Mouse (Mus musculus): ENCODE data around the gene Rassf1. TPM values are rescaled to one million over a fixed set of nuclear protein-coding genes. Genes with fewer than 3 reads are reported as not detected.

The Rassf1 gene
- polyA plus RNA-seq (2016; fragmentation: Nextera tagmentation; extraction: Ambion mirVana): 59.8 and 64.8 TPM in 2 replicates

DNA sequence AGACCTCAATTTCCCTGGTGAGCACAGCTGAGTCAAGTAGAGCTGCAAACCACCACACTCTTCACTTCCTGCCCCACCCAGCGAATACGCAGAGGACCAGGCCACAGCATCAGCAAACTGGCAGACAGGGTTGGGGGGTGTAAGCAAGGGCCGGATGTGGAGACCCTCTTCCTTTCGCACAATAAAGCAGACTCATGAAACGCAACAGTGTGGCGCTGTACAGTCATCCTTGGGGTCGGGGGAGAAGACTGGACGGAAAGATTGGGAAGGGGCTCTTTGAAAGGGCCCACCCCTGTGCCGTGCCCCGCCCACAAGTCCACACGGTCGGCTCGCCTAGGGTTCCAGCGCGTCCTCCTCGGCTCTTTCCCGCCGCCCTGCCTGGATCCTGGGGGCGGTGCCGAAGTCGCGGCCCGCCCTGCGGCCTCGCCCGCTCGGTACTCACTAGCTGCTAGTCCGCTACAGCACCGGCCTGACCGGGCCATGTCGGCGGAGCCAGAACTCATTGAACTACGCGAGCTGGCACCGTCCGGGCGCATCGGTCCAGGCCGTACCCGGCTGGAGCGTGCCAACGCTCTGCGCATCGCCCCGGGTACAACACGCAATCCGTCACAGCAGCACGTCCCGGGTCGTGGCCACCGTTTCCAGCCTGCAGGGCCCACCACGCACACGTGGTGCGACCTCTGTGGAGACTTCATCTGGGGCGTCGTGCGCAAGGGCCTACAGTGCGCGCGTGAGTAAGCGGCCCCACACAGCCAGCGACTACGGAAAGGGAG is at the start of gene Rassf1:
TSS of gene Rassf1 (plus strand) at position 439 of the 773 bp plus-strand sequence.
- ATAC-seq (ENCODE audit: insufficient number of reproducible peaks, insufficient read depth, low FRiP score, low TSS enrichment, low read depth): 0 out of 2 replicates have a peak, but pooled peaks have one; percentile 3
- peaks cover under 1% of the 10 kb centered on the region; the same call in 1 of the 2 replicates for H3K36me3 ChIP-seq
- H3K27ac ChIP-seq: peak within 1 kb of the TSS; percentile 87
- peak within 1 kb of the TSS; percentile 83 for H3K9ac ChIP-seq (replicated peaks)
- peak within 1 kb of the TSS; percentile 89 for H3K4me2 ChIP-seq
- H3K27me3 ChIP-seq: peaks cover 13% of the 10 kb centered on the region; the same call in 1 of the 2 replicates
- H3K9me3 ChIP-seq: no peaks in the 10 kb centered on the region
- H3K4me3 ChIP-seq (replicated peaks): peak within 1 kb of the TSS; percentile 75
- WGBS: under 1% methylated on average over 63 of the region's 63 CpGs
- H3K4me1 ChIP-seq (replicated peaks): peaks cover 65% of the 10 kb centered on the region

DNA sequence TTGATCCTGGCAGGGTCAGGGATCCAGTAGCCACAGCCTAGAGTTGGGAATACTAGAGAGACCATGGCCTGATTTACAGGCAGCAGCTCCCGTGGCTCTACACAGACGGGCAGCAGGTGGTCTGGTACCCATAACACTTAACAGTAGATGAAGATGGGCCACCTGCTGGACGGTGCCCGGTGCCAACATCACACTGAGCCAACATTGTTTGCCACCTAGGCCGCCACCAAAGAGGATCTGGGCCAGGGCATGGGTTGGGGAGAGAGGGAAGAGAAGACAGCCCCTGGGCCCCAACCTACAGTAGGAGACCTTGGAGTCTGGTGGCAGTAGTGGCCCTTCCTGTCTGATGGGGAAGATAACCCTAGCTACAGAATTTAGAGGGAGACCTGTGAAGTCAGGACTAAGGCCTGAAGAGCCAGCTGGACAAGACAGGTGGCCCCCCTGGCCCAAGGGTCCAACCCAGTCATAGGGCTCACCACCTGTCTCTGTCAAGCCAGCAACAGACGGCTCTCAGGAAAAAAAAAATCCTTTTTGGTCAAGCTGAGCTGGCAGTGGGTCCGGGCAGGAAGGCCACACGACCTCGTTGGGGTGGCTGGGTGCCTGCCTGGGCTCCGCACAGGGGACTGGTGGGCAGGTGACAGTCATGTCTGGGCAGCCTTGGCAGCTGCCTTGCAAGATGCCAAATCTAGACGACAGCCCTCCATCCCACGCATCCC is 49.1 kb upstream of the Rassf1 start:
- WGBS: 85% methylated on average over 12 of the region's 12 CpGs
- H3K27ac ChIP-seq: no peak overlapping the region
- H3K4me2 ChIP-seq: no peak overlapping the region
- ATAC-seq (ENCODE audit: insufficient number of reproducible peaks, insufficient read depth, low FRiP score, low TSS enrichment, low read depth): no peak
- H3K4me1 ChIP-seq (replicated peaks): peaks cover 8% of the 10 kb centered on the region
- no peak overlapping the region for H3K9ac ChIP-seq (replicated peaks)
- no peak overlapping the region for H3K4me3 ChIP-seq (replicated peaks)
- peaks cover 74% of the 10 kb centered on the region for H3K27me3 ChIP-seq
- no peaks in the 10 kb centered on the region for H3K36me3 ChIP-seq
- no peaks in the 10 kb centered on the region for H3K9me3 ChIP-seq

DNA sequence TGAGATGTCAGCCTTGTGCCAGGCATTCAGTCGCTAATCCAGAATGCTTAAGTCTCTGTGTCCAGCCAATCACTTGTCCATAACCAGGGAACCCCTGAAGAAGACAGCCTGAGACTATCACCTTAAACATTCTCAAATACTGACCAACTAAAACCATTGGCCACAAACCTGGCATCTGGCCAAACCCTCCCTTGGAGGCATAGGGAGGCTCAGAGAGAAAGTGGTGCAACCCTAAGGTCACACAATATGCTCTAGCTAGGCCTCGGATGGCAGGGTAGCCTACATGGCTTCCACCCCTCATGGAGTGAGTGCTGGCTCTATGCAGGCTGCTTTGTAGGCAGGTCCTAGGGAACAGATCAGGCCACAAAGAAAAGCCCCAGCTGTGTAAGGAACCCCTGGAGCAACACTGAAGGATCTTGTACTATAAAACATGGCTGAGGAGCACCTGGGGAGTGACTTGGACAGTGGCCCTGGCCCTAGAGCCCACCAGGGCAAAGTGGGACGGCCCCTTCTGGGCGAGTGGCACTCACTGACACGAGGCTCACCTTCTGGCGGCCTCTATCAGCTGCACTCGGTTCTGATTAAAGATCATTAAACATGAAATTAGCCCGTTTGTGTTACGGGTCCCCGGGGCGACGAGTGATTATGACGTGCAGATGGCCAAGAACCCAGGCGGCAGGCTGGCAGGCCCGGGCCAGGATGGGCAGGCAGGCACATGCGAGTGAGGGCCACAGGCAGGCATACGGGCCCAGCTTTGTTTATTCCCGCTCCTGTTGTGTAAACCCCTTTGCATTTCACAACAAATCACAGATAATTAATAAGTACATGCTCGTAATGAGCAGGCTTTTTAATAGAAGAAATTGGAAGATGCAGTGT is 46.5 kb upstream of the Rassf1 start:
- no peaks in the 10 kb centered on the region for H3K36me3 ChIP-seq
- H3K9me3 ChIP-seq: no peaks in the 10 kb centered on the region
- peaks cover 17% of the 10 kb centered on the region for H3K4me1 ChIP-seq (replicated peaks)
- H3K4me2 ChIP-seq: no peak overlapping the region
- H3K27ac ChIP-seq: no peak overlapping the region
- WGBS: 47% methylated on average over 19 of the region's 19 CpGs
- peaks cover 80% of the 10 kb centered on the region for H3K27me3 ChIP-seq
- ATAC-seq (ENCODE audit: insufficient number of reproducible peaks, insufficient read depth, low FRiP score, low TSS enrichment, low read depth): no peak
- no peak overlapping the region for H3K4me3 ChIP-seq (replicated peaks)
- no peak overlapping the region for H3K9ac ChIP-seq (replicated peaks)

DNA sequence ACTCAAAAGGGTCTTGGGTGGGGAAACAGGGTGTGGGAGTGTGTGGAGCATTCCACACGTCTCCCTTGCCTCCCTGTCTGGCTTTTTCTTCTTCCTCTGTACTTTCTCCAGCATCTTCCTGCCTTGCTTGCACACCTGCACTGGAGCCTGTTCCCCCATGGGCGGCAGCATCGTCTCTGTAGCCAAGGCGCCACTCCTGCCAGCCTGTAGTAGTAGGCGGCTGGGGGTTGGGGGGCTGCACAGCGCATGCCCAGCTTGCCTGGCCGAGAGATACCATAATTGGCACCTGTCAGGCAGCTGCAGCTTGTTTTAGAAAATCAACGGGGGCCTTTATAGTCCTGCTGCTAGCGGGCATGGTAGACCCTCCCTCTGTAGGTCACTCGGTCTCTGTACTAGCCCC is 43.1 kb upstream of the Rassf1 start:
- Histone ChIP-seq H3K27ac (no peak overlapping the region), H3K27me3 (peaks cover 90% of the 10 kb centered on the region), H3K4me2 (no peak overlapping the region), H3K9me3 (no peaks in the 10 kb centered on the region), H3K4me1 (replicated peaks) (peaks cover 17% of the 10 kb centered on the region), H3K36me3 (no peaks in the 10 kb centered on the region), H3K9ac (replicated peaks) (no peak overlapping the region), H3K4me3 (replicated peaks) (no peak overlapping the region)
- 48% methylated on average over 10 of the region's 10 CpGs for WGBS
- ATAC-seq (ENCODE audit: insufficient number of reproducible peaks, insufficient read depth, low FRiP score, low TSS enrichment, low read depth): no peak

DNA sequence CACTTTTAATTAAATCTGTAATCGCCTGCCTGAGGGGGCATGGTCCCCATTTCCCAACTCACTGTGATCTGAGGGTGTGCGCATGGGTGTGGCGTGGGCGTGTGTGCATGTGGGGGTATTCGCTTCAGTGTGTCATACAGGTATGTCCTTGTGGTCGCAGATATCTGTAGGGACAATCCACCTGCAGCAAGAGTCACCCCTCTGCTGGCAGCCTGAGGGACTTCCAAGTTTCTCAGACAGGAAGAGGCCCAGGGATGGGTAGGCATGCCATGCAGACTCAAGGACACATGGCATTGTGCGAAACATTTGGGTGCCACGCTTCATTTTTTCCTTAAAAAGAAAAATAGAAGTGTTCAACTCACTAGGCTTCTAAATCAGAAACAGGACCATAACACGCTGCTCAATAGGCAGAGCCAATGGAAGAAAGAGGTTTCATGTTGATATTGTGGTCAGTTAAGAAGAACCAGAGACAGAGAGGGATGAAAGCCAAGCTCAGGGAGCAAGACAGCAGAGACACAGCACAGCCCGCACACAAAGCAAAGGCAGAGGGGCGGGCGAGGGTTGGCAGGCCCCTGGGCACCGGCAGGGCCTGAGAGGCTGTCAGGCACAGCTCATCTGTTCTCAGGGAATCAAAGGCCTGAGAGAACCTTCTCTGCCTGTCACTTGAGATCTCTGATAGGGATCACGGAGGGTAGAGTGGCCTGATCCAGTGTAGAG is 40.8 kb upstream of the Rassf1 start:
- H3K4me2 ChIP-seq: no peak overlapping the region
- ATAC-seq (ENCODE audit: insufficient number of reproducible peaks, insufficient read depth, low FRiP score, low TSS enrichment, low read depth): no peak

DNA sequence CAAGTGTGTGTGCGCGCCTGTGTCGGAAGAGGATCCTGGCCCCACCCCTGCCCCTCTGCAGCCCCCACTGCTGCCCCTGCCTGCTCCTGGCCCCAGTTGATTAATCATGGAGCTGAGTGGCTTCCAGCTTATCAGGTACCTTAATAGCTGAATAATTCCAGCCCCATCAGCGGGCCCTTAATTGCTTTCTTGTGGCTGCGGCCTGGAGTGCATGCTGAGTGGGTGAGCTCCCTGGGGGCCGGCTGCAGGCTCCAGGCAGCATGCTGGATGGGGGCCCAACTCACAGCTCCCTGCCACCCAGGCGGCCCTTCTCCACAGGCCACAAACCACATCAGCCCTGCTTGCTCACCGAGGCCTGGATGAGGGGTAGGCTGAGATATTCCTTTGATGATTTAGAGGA is 39.9 kb upstream of the Rassf1 start:
- Histone ChIP-seq H3K4me2 (no peak overlapping the region), H3K4me1 (replicated peaks) (peaks cover 10% of the 10 kb centered on the region; the same call in 1 of the 2 replicates), H3K4me3 (replicated peaks) (no peak overlapping the region), H3K27me3 (peaks cover 74% of the 10 kb centered on the region), H3K9me3 (no peaks in the 10 kb centered on the region), H3K27ac (no peak overlapping the region), H3K36me3 (no peaks in the 10 kb centered on the region), H3K9ac (replicated peaks) (no peak overlapping the region)
- no peak for ATAC-seq (ENCODE audit: insufficient number of reproducible peaks, insufficient read depth, low FRiP score, low TSS enrichment, low read depth)
- WGBS: 48% methylated on average over 8 of the region's 8 CpGs

More for the DNA sequence above, 40.8 kb upstream of the Rassf1 start:
- 84% methylated on average over 14 of the region's 14 CpGs for WGBS
- H3K9me3 ChIP-seq: no peaks in the 10 kb centered on the region
- H3K27ac ChIP-seq: no peak overlapping the region
- H3K36me3 ChIP-seq: no peaks in the 10 kb centered on the region
- H3K4me3 ChIP-seq (replicated peaks): no peak overlapping the region
- peaks cover 83% of the 10 kb centered on the region for H3K27me3 ChIP-seq
- peaks cover 10% of the 10 kb centered on the region; the same call in 1 of the 2 replicates for H3K4me1 ChIP-seq (replicated peaks)
- H3K9ac ChIP-seq (replicated peaks): no peak overlapping the region

DNA sequence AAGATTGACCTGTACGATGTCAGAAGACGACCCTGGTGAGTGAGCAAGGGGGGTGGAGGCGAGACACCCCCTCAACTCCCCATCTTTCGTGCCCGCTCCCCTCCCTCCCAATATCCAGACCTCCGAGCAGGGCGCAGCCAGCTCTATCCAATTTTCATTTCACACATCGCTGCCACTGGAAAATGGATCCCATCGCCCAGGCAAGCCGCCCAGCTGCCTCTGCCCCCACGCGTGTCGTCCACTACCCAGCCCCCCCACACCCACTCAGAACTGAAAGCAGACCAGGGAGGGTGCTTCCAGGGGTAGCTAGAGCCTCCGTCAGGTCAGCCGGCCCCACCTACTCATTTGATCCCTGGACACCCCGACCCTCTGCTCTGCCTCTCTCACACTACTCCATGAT is 39.0 kb upstream of the Rassf1 start:
- Histone ChIP-seq H3K4me2 (no peak overlapping the region), H3K9me3 (no peaks in the 10 kb centered on the region), H3K4me1 (replicated peaks) (peaks cover 10% of the 10 kb centered on the region; the same call in 1 of the 2 replicates), H3K27me3 (peaks cover 74% of the 10 kb centered on the region), H3K36me3 (no peaks in the 10 kb centered on the region), H3K4me3 (replicated peaks) (no peak overlapping the region), H3K27ac (no peak overlapping the region), H3K9ac (replicated peaks) (no peak overlapping the region)
- ATAC-seq (ENCODE audit: insufficient number of reproducible peaks, insufficient read depth, low FRiP score, low TSS enrichment, low read depth): no peak
- 78% methylated on average over 16 of the region's 16 CpGs for WGBS

DNA sequence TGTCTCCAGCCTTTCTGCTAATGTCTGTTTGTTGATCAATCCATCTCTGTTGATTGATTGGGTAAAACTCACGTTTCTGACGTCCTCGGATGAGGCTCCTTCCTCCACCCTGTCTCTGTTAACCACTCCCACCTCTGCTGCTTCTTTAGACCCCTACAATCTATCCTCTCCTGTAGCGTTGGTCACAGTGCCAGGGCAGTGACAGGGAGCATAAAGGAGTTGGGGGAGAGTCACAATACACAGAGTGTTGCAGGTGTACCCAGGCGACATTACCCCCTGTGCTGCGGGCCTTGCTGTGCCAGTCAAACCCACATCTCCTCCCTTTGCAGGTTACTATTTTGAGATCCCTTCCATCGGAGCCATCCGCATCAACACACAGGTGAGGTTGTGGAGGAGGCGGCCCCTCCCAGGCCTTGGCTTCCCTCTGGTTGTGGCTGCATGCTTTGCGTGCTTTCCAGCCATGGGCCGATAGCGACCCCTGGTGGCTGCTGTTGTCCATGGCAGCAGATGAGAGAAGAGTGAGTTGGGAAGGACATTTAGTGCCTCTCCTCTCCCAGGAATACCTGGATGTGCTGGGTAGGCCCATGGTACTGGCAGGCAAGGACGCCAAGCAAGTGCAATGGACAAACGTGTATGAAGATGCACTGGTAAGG is 36.9 kb upstream of the Rassf1 start:
- Histone ChIP-seq H3K4me1 (replicated peaks) (no peaks in the 10 kb centered on the region; the same call in 1 of the 2 replicates), H3K9me3 (no peaks in the 10 kb centered on the region), H3K9ac (replicated peaks) (no peak overlapping the region), H3K27ac (no peak overlapping the region), H3K36me3 (no peaks in the 10 kb centered on the region), H3K4me3 (replicated peaks) (no peak overlapping the region), H3K4me2 (no peak overlapping the region), H3K27me3 (peaks cover 72% of the 10 kb centered on the region)
- WGBS: 22% methylated on average over 14 of the region's 14 CpGs
- no peak for ATAC-seq (ENCODE audit: insufficient number of reproducible peaks, insufficient read depth, low FRiP score, low TSS enrichment, low read depth)

DNA sequence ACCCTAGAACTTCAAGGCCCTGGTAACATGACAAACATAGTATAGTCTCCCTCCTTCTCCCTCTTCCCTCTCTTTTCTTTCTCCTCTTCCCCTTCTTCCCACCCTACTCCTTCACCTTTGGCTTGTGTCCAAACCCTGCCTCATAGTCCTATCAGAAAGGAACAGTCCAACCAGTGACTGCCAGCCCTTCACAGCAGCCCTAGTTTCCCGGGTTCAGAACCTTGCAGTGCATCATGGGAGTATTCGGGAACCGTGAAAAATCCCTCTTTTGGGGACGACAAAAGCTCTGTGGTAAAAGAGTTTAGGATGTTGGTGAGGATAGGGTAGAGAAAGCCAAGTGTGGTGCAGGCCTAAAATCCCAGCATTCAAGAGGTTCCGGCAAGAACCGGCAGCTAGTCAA is 31.0 kb upstream of the Rassf1 start:
- 70% methylated on average over 6 of the region's 6 CpGs for WGBS
- H3K27me3 ChIP-seq: peaks cover 61% of the 10 kb centered on the region
- H3K4me2 ChIP-seq: no peak overlapping the region

DNA sequence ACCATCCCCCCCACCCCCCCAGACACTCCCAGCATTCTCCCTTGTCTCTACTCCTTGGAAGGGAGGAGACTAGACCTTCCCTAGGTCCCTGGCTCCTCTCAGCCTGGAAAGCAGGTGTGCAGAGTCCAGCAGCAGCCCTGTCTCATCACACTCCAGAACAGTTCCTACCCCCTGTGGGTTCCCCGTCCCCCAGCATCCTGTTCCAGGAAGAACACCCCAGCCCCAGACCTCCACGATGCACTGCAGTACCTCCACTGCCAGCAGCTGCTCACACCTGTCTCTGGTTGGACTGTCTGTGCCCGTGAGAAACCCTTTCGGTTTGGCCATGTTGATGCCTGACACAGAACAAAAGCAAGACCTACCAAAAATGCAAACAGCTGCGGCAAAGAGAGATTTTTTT is 30.2 kb upstream of the Rassf1 start:
- no peak overlapping the region for H3K9ac ChIP-seq (replicated peaks)
- no peak overlapping the region for H3K4me3 ChIP-seq (replicated peaks)
- H3K36me3 ChIP-seq: no peaks in the 10 kb centered on the region
- WGBS: 49% methylated on average over 5 of the region's 5 CpGs
- H3K27me3 ChIP-seq: peaks cover 70% of the 10 kb centered on the region
- H3K4me1 ChIP-seq (replicated peaks): peaks cover 24% of the 10 kb centered on the region
- 0 out of 2 replicates have a peak overlapping the region, but pooled peaks have one; percentile 56 for H3K27ac ChIP-seq
- H3K9me3 ChIP-seq: no peaks in the 10 kb centered on the region
- peak; percentile 12; the same call in 1 of the 2 replicates for ATAC-seq (ENCODE audit: insufficient number of reproducible peaks, insufficient read depth, low FRiP score, low TSS enrichment, low read depth)
- peak overlapping the region; percentile 48; the same call in 1 of the 2 replicates for H3K4me2 ChIP-seq

More for the DNA sequence above, 31.0 kb upstream of the Rassf1 start:
- H3K9ac ChIP-seq (replicated peaks): no peak overlapping the region
- no peak for ATAC-seq (ENCODE audit: insufficient number of reproducible peaks, insufficient read depth, low FRiP score, low TSS enrichment, low read depth)
- no peak overlapping the region for H3K27ac ChIP-seq
- peaks cover 24% of the 10 kb centered on the region for H3K4me1 ChIP-seq (replicated peaks)
- no peak overlapping the region for H3K4me3 ChIP-seq (replicated peaks)
- H3K36me3 ChIP-seq: no peaks in the 10 kb centered on the region
- no peaks in the 10 kb centered on the region for H3K9me3 ChIP-seq
